ENCODE assay signal across 8 mouse cellular contexts in the genomic region with DNA sequence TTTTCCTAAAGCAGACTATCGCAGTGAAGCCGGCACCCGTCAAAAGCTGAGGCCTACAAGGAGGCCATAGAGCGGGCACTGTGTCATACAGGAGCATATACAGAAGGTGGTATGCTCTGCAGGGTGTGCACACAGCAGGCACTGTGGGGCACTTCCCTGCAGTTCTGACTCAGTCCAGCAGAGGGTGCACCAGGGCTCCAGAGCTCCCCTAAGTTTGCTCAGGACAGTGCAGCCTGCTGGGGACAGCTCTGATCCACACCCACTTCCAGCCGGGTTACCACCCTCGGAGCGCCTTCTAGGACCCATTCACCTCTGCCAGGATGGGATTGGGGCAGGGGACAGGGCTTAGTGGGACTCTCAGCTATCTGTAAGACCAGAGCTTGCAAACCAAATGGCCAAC. TPM values are rescaled to one million over a fixed set of nuclear protein-coding genes. Genes with fewer than 3 reads are reported as not detected.
DNase-seq lines count a peak whose midpoint lies in the region; ATAC-seq and TF ChIP-seq lines count a peak whose summit lies in the region.

No protein-coding gene starts in this region.

- no peak overlapping the region for H3K27ac ChIP-seq in hindbrain, embryonic 13.5 days

- DNase-seq in Patski (ENCODE audit: low read depth, low spot score): peak; percentile 25
- peak; percentile 90 to 94 for DNase-seq in cerebellum, postnatal 10 days
- peak; percentile 82 to 88 for DNase-seq in frontal cortex, postnatal 25 days (ENCODE audit: low spot score in 2 of 2)
- peak; percentile 83 to 97 for DNase-seq in layer of hippocampus, postnatal 25 days (ENCODE audit: extremely low spot score in 1 of 2, low spot score in 1 of 2)
- DNase-seq in lung, postnatal 4 days: peak; percentile 85 to 91
- DNase-seq in right cerebral cortex, adult 18-20 months: peak; percentile 77
- peak; percentile 85 for DNase-seq in urinary bladder, adult 2 months (ENCODE audit: low spot score)

- H3K9ac ChIP-seq in hindbrain, embryonic 13.5 days: no peak overlapping the region

- H3K4me3 ChIP-seq in hindbrain, embryonic 13.5 days: no peak overlapping the region

- POLR2A ChIA-PET in Patski (lab: Charles Lee): interaction anchor here (0.6 kb wide), 1 partner anchor 26 kb away, joined by 5 read pairs; no protein-coding TSS in a partner anchor

- H3K27me3 ChIP-seq in Patski: no peaks in the 10 kb centered on the region
- peaks cover 100% of the 10 kb centered on the region for H3K27me3 ChIP-seq in hindbrain, embryonic 13.5 days

- no peaks in the 10 kb centered on the region for H3K9me3 ChIP-seq in hindbrain, embryonic 13.5 days

- no peak overlapping the region for H3K4me2 ChIP-seq in hindbrain, embryonic 13.5 days

- CTCF ChIA-PET in Patski (lab: Charles Lee): interaction anchor here (0.9 to 3.1 kb wide), 14 partner anchors 10 to 159 kb away, joined by 3 to 13 read pairs (median 5); no protein-coding TSS in a partner anchor

- WGBS in hindbrain, embryonic 13.5 days: 3% methylated on average over 7 of the region's 7 CpGs

- H3K36me3 ChIP-seq in hindbrain, embryonic 13.5 days: no peaks in the 10 kb centered on the region

- in situ Hi-C loops in Patski (cut with MboI; ENCODE audit: low pct_unique_long_range_greater_than_20kb): loop anchor here (25.0 kb wide), 1 partner anchor 162 kb away; no protein-coding TSS in a partner anchor

- peaks cover 19% of the 10 kb centered on the region for H3K4me1 ChIP-seq in hindbrain, embryonic 13.5 days (replicated peaks)

- TF ChIP-seq CTCF in Patski (IDR thresholded peaks at IDR 0.05): no peak

- ATAC-seq in Patski: peak; percentile 79
- ATAC-seq in hindbrain, embryonic 13.5 days (ENCODE audit: low FRiP score): peak; percentile 69

RNA-seq across cellular contexts. Expression of a gene that starts 2.1 kb away (rescaled TPM):
- 1.2 TPM for polyA plus RNA-seq in Patski (2021)
- 0.42 and 0.66 TPM in 2 replicates for polyA plus RNA-seq in hindbrain, embryonic 13.5 days (2015; fragmentation: Nextera tagmentation; extraction: Ambion mirVana)
- total RNA-seq in layer of hippocampus, postnatal 25 days (2021): 1 to 10 TPM; 3.8 to 5.5 TPM
- 57.9 and 65.7 TPM in 2 replicates for polyA plus RNA-seq in urinary bladder, adult 2 months (2012; rRNA removed)

RNA-seq across cellular contexts. Expression of a gene that starts 6.0 kb away (rescaled TPM):
- polyA plus RNA-seq in Patski (2021): 0.62 TPM
- 1.2 and 1.7 TPM in 2 replicates for polyA plus RNA-seq in hindbrain, embryonic 13.5 days (2015; fragmentation: Nextera tagmentation; extraction: Ambion mirVana)
- total RNA-seq in layer of hippocampus, postnatal 25 days (2021): 10 to 100 TPM; 14.6 to 16.9 TPM
- 4.5 and 6.4 TPM in 2 replicates for polyA plus RNA-seq in urinary bladder, adult 2 months (2012; rRNA removed)

RNA-seq across cellular contexts. Expression of a gene that starts 20.5 kb away (rescaled TPM):
- 6.9 TPM for polyA plus RNA-seq in Patski (2021)
- polyA plus RNA-seq in hindbrain, embryonic 13.5 days (2015; fragmentation: Nextera tagmentation; extraction: Ambion mirVana): 3.1 and 3.5 TPM in 2 replicates
- total RNA-seq in layer of hippocampus, postnatal 25 days (2021): 10 to 100 TPM in 1 of 2 experiments, 1 to 10 TPM in 1; 9.7 to 10.6 TPM
- 7.7 and 18.0 TPM in 2 replicates for polyA plus RNA-seq in urinary bladder, adult 2 months (2012; rRNA removed)

RNA-seq across cellular contexts. Expression of a gene that starts 21.0 kb away (rescaled TPM):
- 6.2 TPM for polyA plus RNA-seq in Patski (2021)
- 1.9 and 2.5 TPM in 2 replicates for polyA plus RNA-seq in hindbrain, embryonic 13.5 days (2015; fragmentation: Nextera tagmentation; extraction: Ambion mirVana)
- total RNA-seq in layer of hippocampus, postnatal 25 days (2021): 1 to 10 TPM; 2.3 to 2.8 TPM
- polyA plus RNA-seq in urinary bladder, adult 2 months (2012; rRNA removed): 9.5 and 9.9 TPM in 2 replicates

RNA-seq across cellular contexts. Expression of a gene that starts 30.0 kb away (rescaled TPM):
- polyA plus RNA-seq in Patski (2021): 34.7 TPM
- polyA plus RNA-seq in hindbrain, embryonic 13.5 days (2015; fragmentation: Nextera tagmentation; extraction: Ambion mirVana): 28.5 and 29.1 TPM in 2 replicates
- total RNA-seq in layer of hippocampus, postnatal 25 days (2021): 10 to 100 TPM; 20.7 to 26.3 TPM
- 41.8 and 45.6 TPM in 2 replicates for polyA plus RNA-seq in urinary bladder, adult 2 months (2012; rRNA removed)

Comparison
In these comparisons a context has a peak if more than half of its experiments do, and no peak if none do; other contexts are left out.
1. DNase-seq: peak in every context shown above with its lines; median percentile 92 in cerebellum, postnatal 10 days; 90 in layer of hippocampus, postnatal 25 days; 88 in lung, postnatal 4 days; 85 in frontal cortex, postnatal 25 days; 85 in urinary bladder, adult 2 months; 77 in right cerebral cortex, adult 18-20 months; 25 in Patski.
2. RNA of a gene that starts 2.1 kb away (polyA plus RNA-seq): 57.9 to 65.7 TPM in urinary bladder, adult 2 months; 1.2 TPM in Patski (single experiment) and 0.42 to 0.66 TPM in hindbrain, embryonic 13.5 days; every median in the first group is over 10 times any median in the second.